Mouse (Mus musculus): Measurements from ENCODE around the gene Ppp1r10.

Gene Ppp1r10

GRCm38 (mm10) chr17:35916297-35917142 lies at the start of gene Ppp1r10, which contains the start of gene Mrps18b:
Gene Ppp1r10 (plus strand): TSS chr17:35916434.
Gene Mrps18b (minus strand): TSS chr17:35916389.
- peak; percentile 100 for DNase-seq (ENCODE audit: low read depth, low spot score)
- H3K27me3 ChIP-seq (ENCODE audit: control insufficient read depth, insufficient read depth, low read length, poor library complexity, severe bottlenecking) = no peaks in the 10 kb centered on the region
- H3K36me3 ChIP-seq (ENCODE audit: control insufficient read depth, insufficient read depth, low read length, poor library complexity, severe bottlenecking) = peaks cover 19% of the 10 kb centered on the region

GRCm38 (mm10) chr17:35866911-35867890 lies 49.0 kb upstream of the Ppp1r10 start:
- H3K36me3 ChIP-seq (ENCODE audit: control insufficient read depth, insufficient read depth, low read length, poor library complexity, severe bottlenecking) = peaks cover 3% of the 10 kb centered on the region; the same call in 1 of the 2 replicates
- DNase-seq (ENCODE audit: low read depth, low spot score) = peak; percentile 73

DNA sequence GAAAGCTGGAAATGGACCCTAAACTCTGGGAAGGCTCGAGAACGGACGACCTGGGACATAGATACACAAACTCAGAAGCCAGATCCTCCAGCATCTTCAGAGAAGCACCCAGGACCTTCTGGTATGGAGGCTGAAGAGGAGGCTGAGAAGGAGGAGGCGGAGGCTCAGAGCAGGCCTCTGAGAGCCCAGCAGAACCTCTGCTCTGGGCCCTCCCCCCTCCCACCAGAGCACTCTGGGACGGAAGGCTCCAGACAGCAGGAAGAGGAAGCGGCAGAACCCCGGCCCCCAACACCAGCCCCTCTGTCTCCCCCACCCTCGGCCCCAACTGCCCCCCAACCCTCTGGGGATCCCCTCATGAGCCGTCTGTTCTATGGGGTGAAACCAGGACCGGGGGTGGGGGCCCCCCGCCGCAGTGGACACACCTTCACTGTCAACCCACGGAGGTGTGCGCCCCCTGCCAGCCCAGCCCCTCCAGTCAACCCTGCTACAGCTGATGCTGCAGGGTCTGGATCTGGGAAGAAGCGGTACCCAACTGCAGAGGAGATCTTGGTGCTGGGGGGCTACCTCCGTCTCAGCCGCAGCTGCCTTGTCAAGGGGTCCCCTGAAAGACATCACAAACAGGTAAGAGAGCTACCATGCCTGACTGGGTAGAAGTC lies 47.9 kb upstream of the Ppp1r10 start:
- peak; percentile 62 for DNase-seq (ENCODE audit: low read depth, low spot score)
- Histone ChIP-seq H3K27me3 (ENCODE audit: control insufficient read depth, insufficient read depth, low read length, poor library complexity, severe bottlenecking) (no peaks in the 10 kb centered on the region), H3K36me3 (ENCODE audit: control insufficient read depth, insufficient read depth, low read length, poor library complexity, severe bottlenecking) (peaks cover 7% of the 10 kb centered on the region)

More at GRCm38 (mm10) chr17:35866911-35867890, 49.0 kb upstream of the Ppp1r10 start:
- H3K27me3 ChIP-seq (ENCODE audit: control insufficient read depth, insufficient read depth, low read length, poor library complexity, severe bottlenecking) = no peaks in the 10 kb centered on the region

DNA sequence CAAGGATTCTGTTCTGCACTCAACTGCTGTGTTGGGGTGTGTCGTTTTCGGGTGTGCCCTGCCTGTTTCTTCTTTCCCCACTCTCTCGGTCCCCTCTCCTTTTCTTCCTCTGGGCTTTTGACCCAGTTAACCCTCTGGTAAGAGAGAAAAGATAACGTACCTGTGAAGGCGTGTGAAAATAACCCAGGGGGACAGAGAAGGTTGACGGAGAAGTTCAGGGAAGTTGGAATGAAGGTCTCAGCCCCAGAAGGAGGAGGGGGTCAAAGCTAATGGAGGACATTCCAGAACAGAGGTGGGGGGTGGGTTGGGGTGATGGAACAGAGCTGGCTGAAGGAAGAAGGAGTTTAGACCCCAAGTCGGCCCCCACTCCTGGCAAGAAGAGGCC lies 47.3 kb upstream of the Ppp1r10 start:
- DNase-seq (ENCODE audit: low read depth, low spot score) = no peak
- H3K27me3 ChIP-seq (ENCODE audit: control insufficient read depth, insufficient read depth, low read length, poor library complexity, severe bottlenecking) = no peaks in the 10 kb centered on the region
- H3K36me3 ChIP-seq (ENCODE audit: control insufficient read depth, insufficient read depth, low read length, poor library complexity, severe bottlenecking) = peaks cover 7% of the 10 kb centered on the region

DNA sequence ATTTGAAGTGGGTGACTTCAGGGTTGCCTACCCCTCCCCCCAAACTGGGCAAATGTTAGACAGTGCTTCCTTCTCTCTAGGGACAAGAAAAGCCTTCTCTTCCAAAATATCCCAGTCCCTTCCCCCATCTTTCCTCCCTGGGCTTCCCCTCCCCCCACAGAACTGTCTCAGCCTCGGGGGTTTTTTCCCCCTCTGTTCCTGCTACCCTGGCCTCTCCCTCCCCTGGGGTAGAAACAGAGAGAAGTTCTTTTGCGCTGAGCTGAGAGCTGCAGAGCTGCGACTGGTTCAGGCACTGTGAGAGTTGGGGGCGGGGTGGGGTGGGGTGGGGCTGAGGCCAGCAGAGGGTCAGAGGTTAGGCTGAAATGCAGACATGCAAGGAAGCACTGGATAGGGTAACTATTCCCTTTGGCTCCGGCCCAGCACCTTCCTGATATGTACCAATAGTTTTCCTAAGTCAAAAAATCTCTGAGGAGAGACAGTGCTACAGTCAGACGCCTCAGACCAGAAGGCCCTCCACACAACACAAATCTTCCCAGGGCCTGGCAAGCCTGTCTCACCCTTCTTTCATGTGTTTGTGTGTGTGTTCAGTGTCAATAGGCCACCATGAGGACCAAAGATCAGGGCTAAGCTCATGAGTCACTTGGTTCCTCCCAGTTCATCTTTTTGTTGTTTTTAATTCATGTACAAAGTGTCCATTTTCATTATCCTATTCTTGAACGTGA lies 46.7 kb upstream of the Ppp1r10 start:
- Histone ChIP-seq H3K36me3 (ENCODE audit: control insufficient read depth, insufficient read depth, low read length, poor library complexity, severe bottlenecking) (peaks cover 11% of the 10 kb centered on the region), H3K27me3 (ENCODE audit: control insufficient read depth, insufficient read depth, low read length, poor library complexity, severe bottlenecking) (no peaks in the 10 kb centered on the region)
- peak; percentile 21 for DNase-seq (ENCODE audit: low read depth, low spot score)

DNA sequence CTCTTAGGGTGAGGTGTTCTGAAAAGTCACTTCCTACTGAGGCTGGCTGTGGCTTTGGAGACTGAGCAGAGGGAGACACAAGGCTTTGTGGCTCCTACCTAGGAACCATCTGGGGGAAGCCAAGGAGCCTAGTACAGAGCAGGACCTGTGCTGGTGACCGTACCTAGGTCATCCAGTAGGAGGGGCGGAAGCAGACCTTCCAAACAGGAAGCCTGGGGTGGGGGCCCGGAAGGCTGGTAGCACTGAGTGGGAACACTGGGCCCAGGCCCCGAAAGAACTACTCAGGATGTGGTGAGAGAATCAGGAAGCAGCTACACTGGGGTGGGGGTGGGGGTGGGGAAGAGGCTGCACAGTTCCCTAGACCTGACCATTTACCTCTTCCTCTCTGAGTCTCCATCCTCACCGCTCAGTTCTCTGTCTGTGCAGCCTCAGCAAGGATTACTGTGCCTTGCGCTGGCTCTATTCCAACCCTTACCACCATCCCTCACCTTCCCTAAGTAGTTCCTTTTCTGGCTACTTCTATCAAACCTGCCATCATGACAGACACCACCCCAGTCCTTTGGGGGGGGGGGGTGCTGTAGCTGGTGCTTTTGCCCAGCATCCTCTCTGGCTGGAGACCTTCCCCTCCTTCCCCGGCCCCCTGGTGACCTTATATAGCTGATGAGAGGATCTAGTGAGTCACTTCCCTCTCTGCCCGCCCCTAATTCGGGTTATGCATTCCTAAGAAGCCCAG lies 45.9 kb upstream of the Ppp1r10 start:
- Histone ChIP-seq H3K27me3 (ENCODE audit: control insufficient read depth, insufficient read depth, low read length, poor library complexity, severe bottlenecking) (no peaks in the 10 kb centered on the region), H3K36me3 (ENCODE audit: control insufficient read depth, insufficient read depth, low read length, poor library complexity, severe bottlenecking) (peaks cover 16% of the 10 kb centered on the region)
- peak; percentile 82 for DNase-seq (ENCODE audit: low read depth, low spot score)

DNA sequence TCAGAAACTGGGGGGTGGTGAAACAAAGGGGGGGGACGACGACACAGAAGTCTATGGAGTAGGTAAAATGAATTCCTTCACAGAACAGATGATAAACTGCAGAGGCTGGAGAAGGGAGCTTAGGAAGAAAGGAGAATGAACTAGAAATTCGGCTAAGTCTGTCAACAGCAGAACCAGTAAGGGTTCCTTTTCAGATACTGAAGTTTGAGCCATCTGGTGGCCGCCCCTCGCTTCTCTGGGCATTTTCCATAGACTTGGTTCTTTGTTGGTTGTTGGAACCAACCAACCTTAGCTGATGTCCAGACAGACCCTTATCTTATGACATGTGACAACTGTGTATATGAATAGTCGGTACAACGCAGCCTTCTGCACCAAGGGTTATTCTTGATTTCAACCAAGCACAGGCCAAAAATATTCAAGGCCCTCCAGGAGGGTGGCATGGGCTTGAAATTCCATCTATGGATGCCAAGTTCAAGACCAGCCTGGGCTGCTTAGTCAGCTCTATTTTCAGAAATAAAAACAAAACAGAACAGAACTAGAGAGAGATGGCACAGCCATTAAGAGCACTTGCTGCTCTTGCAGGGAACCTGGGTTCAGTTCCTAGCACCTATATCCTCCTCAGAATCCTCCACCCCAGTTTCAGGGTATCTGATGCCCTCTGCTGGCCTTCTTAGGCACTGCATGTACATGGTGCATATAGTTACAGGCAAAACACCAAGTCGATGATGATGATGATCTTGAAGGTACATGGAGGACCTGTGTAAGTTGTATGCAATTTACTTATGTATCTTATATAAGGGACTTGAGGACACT lies 45.1 kb upstream of the Ppp1r10 start:
- H3K36me3 ChIP-seq (ENCODE audit: control insufficient read depth, insufficient read depth, low read length, poor library complexity, severe bottlenecking) = peaks cover 17% of the 10 kb centered on the region
- no peaks in the 10 kb centered on the region for H3K27me3 ChIP-seq (ENCODE audit: control insufficient read depth, insufficient read depth, low read length, poor library complexity, severe bottlenecking)
- peak; percentile 76 for DNase-seq (ENCODE audit: low read depth, low spot score)

DNA sequence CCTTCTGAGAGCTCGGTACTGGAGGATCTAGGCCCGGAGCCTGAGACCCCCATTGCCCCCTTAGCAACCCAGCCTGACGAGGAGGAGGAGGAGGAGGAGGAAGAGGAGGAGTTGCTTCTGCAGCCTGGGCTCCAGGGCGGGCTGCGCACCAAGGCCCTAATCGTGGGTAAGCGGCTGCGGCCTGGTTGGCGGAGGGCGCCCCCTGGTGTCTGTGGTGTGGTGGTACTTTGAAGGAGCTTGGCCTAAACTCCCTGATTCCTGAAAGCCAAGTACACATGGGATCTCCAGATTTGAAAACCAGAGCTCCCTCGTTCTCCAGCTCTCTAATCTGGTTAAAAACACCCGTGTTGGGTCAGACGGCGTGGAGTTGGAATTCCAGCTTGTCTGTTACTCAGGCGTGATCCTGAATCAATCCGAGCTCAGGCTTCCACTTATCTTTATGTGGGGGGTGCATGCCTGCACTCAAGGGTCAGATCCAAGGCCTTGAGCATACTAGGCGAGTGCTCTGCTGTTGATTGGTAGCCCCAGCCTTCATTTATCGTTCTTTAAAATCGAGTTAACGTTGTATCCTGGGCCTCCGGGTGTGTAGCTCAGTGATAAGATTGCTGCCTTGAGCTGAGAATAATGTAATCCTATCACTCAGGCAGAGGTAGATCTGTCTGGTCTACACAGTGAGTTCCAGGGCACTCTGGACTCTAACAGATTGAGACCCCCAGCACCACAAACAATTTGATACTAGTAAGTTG lies 42.3 kb upstream of the Ppp1r10 start:
- DNase-seq (ENCODE audit: low read depth, low spot score) = peak; percentile 87
- H3K27me3 ChIP-seq (ENCODE audit: control insufficient read depth, insufficient read depth, low read length, poor library complexity, severe bottlenecking) = no peaks in the 10 kb centered on the region
- peaks cover 19% of the 10 kb centered on the region for H3K36me3 ChIP-seq (ENCODE audit: control insufficient read depth, insufficient read depth, low read length, poor library complexity, severe bottlenecking)

GRCm38 (mm10) chr17:35874721-35875120 lies 41.5 kb upstream of the Ppp1r10 start:
- DNase-seq (ENCODE audit: low read depth, low spot score) = no peak

DNA sequence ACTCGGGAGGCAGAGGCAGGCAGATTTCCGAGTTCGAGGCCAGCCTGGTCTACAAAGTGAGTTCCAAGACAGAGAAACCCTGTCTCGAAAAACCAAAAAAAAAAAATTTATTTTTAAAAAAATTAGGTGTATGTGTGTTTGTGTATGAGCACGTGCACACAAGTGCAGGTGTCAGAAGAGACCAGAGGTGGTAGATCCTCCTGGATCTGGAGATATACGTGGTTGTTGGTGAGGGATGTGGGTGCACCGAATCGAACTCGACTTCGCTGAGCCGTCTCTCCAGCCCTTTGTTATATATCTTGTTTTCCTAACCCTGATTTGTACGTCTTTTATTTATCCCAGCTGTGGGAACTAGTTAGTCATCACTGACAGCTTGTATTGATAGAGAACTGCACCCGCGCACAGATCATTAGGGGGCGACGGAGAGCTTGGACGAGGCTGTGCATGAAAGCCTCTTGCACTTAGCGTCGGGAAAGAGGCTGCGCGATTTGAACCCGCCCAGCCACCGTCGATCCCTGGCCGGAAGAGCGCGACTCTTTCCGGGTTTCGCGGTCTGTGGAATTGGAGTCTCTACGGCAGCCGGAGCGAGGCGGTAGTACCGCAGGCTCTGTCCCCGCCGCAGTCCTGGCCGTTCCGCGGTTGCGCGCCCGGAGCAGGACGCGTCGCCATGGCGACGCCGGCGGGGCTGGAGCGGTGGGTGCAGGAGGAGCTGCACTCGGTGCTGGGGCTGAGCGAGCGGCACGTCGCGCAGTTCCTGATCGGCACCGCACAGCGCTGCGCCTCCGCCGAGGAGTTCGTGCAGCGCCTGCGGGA lies 36.8 kb upstream of the Ppp1r10 start, which contains the start of gene Dhx16:
Gene Dhx16, plus strand, starts transcription at position 575 of the 813 bp plus-strand sequence.
- peak; percentile 96 for DNase-seq (ENCODE audit: low read depth, low spot score)
- H3K36me3 ChIP-seq (ENCODE audit: control insufficient read depth, insufficient read depth, low read length, poor library complexity, severe bottlenecking) = peaks cover 9% of the 10 kb centered on the region
- H3K27me3 ChIP-seq (ENCODE audit: control insufficient read depth, insufficient read depth, low read length, poor library complexity, severe bottlenecking) = no peaks in the 10 kb centered on the region

More at GRCm38 (mm10) chr17:35874721-35875120, 41.5 kb upstream of the Ppp1r10 start:
- Histone ChIP-seq H3K36me3 (ENCODE audit: control insufficient read depth, insufficient read depth, low read length, poor library complexity, severe bottlenecking) (peaks cover 19% of the 10 kb centered on the region), H3K27me3 (ENCODE audit: control insufficient read depth, insufficient read depth, low read length, poor library complexity, severe bottlenecking) (no peaks in the 10 kb centered on the region)

DNA sequence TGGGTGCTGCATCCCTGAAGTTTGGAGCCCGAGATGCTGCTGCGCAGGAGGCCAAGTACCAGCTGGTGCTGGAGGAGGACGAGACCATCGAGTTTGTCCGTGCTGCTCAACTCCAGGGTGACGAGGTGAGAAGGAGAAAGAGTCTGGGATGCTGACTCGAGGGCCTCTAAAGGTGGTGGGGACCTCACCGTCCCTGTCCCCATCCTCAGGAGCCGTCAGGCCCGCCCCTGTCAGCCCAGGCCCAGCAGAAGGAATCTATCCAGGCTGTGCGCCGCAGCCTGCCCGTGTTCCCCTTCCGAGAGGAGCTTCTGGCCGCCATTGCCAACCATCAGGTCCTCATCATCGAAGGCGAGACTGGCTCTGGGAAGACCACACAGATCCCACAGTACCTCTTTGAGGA lies 33.3 kb upstream of the Ppp1r10 start:
- Histone ChIP-seq H3K27me3 (ENCODE audit: control insufficient read depth, insufficient read depth, low read length, poor library complexity, severe bottlenecking) (no peaks in the 10 kb centered on the region), H3K36me3 (ENCODE audit: control insufficient read depth, insufficient read depth, low read length, poor library complexity, severe bottlenecking) (peaks cover 7% of the 10 kb centered on the region)
- DNase-seq (ENCODE audit: low read depth, low spot score) = no peak

All from splenic B cell, adult 2 months (primary cell).